Mouse (Mus musculus) layer of hippocampus, adult 9-10 months (tissue): ENCODE measurements around the gene Tvp23a.

ENCODE experiments used
- DNase-seq: peaks from one replicate; pipeline ENCODE4 v3.0.0; 2022; ENCODE audit warnings: low spot score

Tvp23a gene

DNA sequence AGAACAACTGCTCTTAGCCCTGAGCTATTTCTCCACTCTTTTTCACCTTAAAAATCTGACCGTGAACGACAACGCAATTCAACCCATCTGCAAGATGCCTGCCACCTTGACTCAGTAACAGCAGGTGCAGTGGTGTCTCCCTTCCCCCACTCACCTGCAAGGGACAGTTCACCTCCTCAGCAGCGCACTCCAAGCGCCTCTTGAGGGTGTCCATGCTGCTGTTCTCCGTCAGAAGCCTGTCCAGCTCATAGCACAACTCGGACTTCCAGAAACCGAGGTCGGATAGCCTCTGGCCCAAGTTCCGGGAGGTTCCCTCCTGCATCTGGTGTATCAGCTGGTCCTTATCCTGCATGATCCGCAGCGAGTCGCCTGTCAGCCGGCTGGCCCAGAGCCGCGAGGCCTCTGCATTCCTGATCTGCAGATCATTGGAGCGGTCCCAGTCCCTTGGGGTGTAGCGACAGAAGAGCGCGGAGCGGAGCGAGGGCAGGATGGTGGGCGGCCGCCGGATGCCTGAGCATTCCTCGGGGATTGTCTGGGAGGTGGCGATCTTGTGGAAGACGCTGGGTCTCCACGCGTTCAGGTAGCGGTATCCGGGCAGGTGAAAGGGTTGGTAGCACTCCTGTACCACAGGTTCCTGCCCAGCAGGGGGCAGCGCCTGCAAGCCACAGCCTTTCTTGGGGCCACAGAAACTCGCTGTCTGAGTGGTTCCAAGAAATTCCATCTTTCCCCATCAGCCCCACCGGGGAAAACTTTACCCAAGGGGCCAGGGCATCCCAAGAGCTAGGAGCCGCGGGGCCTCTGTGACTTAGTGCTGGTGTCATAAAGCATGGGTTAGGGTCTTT lies 52.2 kb downstream of the Tvp23a start, which contains the start of gene Tekt5:
Gene Tekt5, minus strand, starts transcription at position 792 of the 842 bp plus-strand sequence.
- no peak for DNase-seq

DNA sequence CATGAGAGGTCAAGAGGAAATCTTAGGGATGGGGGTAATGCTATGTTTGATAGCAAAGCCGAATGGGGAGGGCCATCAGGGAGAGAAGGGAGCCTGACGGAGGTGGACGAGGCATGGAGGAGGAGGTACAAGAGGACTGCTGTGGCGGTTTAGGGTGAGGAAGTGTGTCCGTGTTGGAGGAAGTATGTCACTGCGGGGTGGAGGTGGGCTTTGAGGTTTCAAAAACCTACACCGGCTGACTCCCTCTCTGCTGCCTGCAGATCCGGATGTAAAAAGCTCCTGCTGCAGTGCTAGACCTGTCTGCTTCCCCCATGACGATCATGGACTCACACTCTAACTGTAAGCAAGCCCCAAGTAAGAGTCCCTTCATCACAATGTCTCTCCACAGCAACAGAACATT lies 54.6 kb downstream of the Tvp23a start:
- DNase-seq: no peak

DNA sequence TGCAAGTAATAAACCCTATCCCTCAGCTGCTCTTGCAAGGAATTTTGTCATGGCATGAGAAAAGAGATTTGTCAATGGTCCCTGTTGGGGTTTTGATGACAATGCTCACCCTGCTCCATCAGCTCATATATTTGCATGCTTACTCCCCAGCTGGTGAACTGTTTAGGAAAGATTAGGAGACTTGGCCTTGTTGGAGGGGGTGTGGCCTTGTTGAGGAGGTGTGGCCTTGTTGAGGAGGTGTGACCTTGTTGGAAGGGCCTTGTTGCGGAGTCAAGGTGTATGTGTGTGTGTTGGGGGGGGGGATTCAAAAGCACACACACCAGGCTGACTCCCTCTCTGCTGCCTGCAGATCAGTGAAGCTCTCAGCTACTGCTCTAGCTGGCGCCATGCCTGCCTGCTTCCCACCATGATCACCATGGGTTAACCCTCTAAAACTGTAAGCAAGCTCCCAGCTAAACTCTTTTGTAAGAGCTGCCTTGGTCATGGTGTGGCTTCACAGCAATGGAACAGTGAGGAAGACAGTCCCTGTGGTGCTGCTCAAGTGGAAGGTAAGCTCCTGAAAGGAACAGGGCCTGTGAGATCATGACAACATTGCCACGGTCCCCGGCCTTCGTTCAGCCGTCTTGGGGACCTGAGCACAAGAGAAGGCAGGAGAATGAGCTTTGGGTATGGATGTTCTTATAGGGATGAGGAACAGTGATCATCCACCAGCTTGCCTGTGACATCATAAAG lies 58.4 kb downstream of the Tvp23a start:
- DNase-seq: no peak

DNA sequence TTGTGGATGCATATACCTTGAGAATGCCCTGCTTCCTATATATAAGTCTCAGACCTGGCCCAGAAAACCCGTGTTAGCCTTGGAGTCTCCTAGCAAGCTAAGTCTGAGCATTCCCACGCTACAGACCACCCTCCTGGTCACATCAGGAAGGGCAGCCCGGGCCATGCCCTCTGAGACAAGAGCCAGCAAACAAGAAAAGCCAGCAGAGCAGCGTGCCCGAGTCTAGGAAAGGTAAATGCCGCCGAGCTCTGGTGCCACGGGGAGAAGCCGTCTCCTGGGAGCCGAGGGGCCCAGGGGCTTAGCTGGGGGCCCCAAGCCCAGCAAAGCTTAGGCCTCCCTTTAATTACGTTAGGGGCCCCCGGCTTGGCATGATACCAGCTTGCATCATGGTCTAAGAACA lies 61.9 kb downstream of the Tvp23a start:
- DNase-seq: no peak

DNA sequence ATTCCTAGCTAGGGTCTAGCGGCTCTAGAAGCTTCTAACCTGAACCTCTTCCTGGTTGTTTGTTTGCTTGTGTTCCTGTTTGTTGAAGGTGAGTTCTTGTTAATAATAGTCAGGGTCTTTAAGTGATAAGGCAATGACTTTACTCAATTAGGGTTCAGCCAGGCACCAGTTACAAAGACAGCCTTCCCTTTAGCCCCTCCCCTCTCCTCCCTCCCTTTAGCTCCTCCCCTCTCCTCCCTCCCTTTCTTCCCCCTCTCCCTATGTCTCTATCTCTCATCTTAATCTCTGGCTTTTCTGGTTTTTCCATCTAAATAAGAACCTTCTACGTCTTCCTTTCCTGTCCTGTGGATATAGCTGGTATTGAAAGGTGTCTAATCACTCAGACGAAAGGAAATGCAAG lies 62.6 kb downstream of the Tvp23a start:
- DNase-seq: no peak

DNA sequence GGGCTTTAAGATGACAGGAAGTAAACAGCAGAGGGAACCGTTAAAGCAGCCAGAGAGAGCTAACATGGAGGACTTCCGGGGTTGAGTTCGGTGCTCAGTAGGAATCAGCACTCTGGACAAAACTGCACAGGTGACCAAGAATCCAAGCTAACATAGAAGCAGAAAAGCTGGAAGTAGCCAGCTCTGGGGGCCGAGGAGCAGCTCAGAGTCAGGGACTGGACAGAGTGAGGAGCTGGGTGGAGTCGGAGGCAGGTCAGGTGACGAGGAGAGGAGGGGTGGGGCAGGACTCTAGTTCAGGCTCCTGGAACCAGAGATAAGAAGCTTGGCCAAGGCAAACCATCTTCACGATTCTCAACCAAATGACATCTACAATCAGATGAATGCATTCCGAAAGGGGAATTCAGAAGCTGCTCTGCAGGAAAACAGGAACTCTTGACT lies 63.1 kb downstream of the Tvp23a start:
- DNase-seq: no peak

DNA sequence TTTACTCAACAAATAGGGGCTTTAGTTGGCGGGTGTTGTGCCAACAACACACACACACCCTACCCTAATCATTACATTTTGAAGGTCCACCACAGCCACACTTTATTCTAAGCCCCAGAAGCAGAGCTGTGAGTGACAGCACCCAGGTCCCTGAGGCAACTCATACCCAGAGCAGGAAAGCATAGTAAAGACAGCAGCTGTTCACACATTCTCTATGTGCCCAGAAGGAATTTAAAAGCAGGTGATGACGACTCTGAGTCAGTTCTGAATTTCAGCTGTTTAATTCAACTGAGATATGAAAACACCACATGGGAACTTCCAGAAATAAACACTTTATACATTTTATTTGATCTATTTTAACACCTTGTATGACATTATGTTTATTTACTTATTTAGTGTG lies 67.6 kb downstream of the Tvp23a start:
- no peak for DNase-seq

DNA sequence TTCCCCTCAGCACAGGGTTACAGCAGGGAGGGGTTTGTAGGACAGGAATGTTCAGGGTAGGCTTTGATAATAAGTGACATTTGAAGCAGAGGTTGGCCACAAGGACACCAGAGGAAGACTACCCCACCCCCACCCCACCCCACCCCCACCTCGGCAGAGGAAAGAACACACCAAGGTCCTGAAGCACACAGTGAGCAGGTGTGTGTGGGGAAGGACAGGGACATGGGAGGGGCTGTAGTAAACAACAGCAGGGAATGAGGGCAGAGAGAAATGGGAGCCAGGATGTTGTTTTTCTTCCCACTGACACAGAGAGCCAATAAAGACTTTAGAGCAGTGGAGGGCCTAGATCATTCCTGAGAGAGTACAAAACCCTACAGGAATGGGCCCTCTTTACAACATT lies 69.9 kb downstream of the Tvp23a start:
- DNase-seq: no peak

DNA sequence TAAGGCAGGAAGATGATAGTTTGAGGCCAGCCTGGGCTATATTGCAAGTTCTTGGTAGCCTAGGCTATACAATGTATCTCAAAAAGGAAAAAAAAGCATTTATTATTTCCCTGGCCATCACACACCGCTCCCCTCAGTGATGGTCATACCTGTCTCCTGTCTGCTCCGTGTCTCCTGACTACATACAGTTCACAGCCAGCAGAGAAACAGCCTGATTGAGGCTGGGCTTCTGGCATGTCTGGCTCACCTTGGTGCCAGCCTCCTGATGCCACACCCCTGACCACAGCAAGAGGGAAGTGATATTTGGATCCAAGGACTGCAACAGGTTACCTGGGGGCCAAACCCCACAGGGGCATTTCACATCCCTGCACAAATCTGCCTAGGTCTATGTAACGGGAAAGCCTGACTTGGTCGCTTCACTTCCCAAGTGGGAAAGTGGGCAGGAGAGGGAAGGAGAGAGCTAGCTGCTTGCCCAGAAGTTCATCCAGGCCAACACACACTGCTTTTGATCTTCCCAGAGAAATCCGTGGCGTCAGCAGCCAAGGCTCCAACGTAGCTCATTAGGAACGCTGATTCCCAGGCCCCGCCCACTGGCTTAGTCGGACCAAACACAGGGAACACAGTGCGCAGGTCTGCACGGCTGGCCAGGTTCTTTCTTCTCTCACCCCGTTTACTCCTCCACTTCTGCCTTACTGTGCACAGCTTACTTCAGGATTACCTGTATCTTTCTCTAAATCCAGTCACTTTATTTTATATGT lies 72.7 kb downstream of the Tvp23a start:
- no peak for DNase-seq

DNA sequence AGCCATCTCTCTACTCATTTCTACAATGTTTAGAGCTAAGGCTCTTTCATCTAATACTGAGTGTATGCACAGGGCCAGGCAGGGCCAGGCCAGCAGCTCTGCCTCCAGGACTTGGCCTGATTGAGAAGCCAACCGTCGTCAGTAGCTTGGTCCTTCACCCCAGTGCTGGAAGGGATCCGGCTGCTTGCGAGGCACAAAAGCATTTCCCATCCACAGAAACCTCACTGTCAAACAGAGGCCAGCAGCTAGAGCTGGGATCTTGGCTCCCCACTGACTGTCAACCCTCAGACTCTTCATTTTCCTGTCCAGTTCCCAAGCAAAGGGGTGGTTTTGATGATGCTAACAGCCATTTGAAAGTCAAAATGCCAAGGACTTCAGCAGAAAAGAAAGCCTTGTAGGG lies 74.8 kb downstream of the Tvp23a start:
- no peak for DNase-seq
